Mouse (Mus musculus): Measurements from ENCODE around the gene Theg.

DNA sequence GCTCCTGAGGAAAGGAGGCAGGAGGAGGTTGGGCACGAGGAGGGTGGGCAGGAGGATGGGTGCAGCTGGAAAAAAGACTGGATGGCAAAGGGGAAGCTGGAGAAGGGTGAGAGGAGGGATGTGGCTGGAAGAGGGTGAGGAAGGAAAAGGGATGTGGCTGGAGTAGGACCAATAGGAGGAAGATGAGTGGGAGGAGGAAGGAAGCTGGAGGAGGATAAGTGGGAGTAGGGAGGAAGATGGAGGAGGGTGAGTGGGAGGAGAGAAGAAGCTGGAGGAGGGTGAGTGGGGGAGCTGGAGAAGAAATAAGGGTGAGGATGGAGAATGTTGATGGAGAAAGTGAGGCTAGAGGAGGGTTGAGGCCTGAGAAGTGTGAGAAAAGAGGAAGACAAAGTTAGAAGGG lies 51.7 kb downstream of the Theg start:
- TF ChIP-seq TAL1 (IDR thresholded peaks at IDR 0.05; ENCODE audit: low read length): no peak
- no peak for TF ChIP-seq GATA1 (IDR thresholded peaks at IDR 0.05; ENCODE audit: low read length)

Measured in erythroblast, embryonic 14.5 days (primary cell).